Mouse (Mus musculus): ENCODE data around the gene Fam83f.

- TF ChIP-seq CTCF (IDR thresholded peaks at IDR 0.05; ENCODE audit: borderline replicate concordance, control insufficient read depth, extremely low read depth, insufficient read depth, low read length, poor library complexity) (no peak), POLR2A (IDR thresholded peaks at IDR 0.05; ENCODE audit: control insufficient read depth, extremely low read depth, insufficient read depth, low read length, poor library complexity) (no peak)
Measured at GRCm38 (mm10) chr15:80731043-80731442, 59.4 kb downstream of the Fam83f start.
